In genomic region chr8:116480894-116481293, GRCm38 (mm10) we compare ENCODE assay signal across 8 mouse cellular contexts. TPM values are rescaled to one million over a fixed set of nuclear protein-coding genes. Genes with fewer than 3 reads are reported as not detected.
DNase-seq lines count a peak whose midpoint lies in the region; ATAC-seq lines count a peak whose summit lies in the region.

No protein-coding gene starts in this region.

- H3K27ac ChIP-seq in midbrain, embryonic 10.5 days (replicated peaks) = no peak overlapping the region
- no peak overlapping the region for H3K27ac ChIP-seq in midbrain, embryonic 15.5 days
- no peak overlapping the region for H3K27ac ChIP-seq in embryonic facial prominence, embryonic 11.5 days (replicated peaks; ENCODE audit: low read depth, low read length)
- no peak overlapping the region for H3K27ac ChIP-seq in midbrain, embryonic 12.5 days (replicated peaks)

- no peak overlapping the region for H3K4me3 ChIP-seq in midbrain, embryonic 10.5 days
- H3K4me3 ChIP-seq in midbrain, embryonic 15.5 days = no peak overlapping the region
- no peak overlapping the region for H3K4me3 ChIP-seq in embryonic facial prominence, embryonic 11.5 days (ENCODE audit: low read depth, low read length)
- no peak overlapping the region for H3K4me3 ChIP-seq in midbrain, embryonic 12.5 days

- no peak overlapping the region for H3K4me2 ChIP-seq in midbrain, embryonic 15.5 days
- H3K4me2 ChIP-seq in embryonic facial prominence, embryonic 11.5 days (ENCODE audit: low read depth, low read length) = no peak overlapping the region
- H3K4me2 ChIP-seq in midbrain, embryonic 12.5 days (replicated peaks) = no peak overlapping the region

- H3K36me3 ChIP-seq in midbrain, embryonic 10.5 days = no peaks in the 10 kb centered on the region
- H3K36me3 ChIP-seq in midbrain, embryonic 15.5 days (replicated peaks) = no peaks in the 10 kb centered on the region
- no peaks in the 10 kb centered on the region for H3K36me3 ChIP-seq in embryonic facial prominence, embryonic 11.5 days (replicated peaks; ENCODE audit: control insufficient read depth, insufficient read depth, low read depth, low read length)
- H3K36me3 ChIP-seq in midbrain, embryonic 12.5 days = no peaks in the 10 kb centered on the region

- no peak overlapping the region for H3K9ac ChIP-seq in midbrain, embryonic 15.5 days
- H3K9ac ChIP-seq in embryonic facial prominence, embryonic 11.5 days (replicated peaks; ENCODE audit: low read length) = no peak overlapping the region
- H3K9ac ChIP-seq in midbrain, embryonic 12.5 days (replicated peaks) = no peak overlapping the region

- H3K4me1 ChIP-seq in midbrain, embryonic 10.5 days = peaks cover 4% of the 10 kb centered on the region
- H3K4me1 ChIP-seq in midbrain, embryonic 15.5 days = peaks cover 4% of the 10 kb centered on the region
- H3K4me1 ChIP-seq in embryonic facial prominence, embryonic 11.5 days (ENCODE audit: control insufficient read depth, insufficient read depth, low read length) = no peaks in the 10 kb centered on the region
- H3K4me1 ChIP-seq in midbrain, embryonic 12.5 days = 0 out of 2 replicates have a peak, but pooled peaks cover 3% of the 10 kb centered on the region

- 19% methylated on average over 7 of the region's 7 CpGs for WGBS in midbrain, embryonic 10.5 days
- WGBS in midbrain, embryonic 15.5 days = 19% methylated on average over 7 of the region's 7 CpGs
- 31% methylated on average over 7 of the region's 7 CpGs for WGBS in embryonic facial prominence, embryonic 11.5 days
- WGBS in midbrain, embryonic 12.5 days = 15% methylated on average over 7 of the region's 7 CpGs

- ATAC-seq in midbrain, embryonic 15.5 days (replicated peaks) = no peak
- no peak for ATAC-seq in embryonic facial prominence, embryonic 11.5 days (replicated peaks; ENCODE audit: insufficient number of reproducible peaks, low FRiP score, low TSS enrichment, low read depth)
- peak; percentile 79 to 84 for ATAC-seq in hematopoietic stem cell, adult 5-6 weeks (replicated peaks in 1 of 2; ENCODE audit: insufficient read depth in 1 of 2, low FRiP score in 2 of 2, low TSS enrichment in 1 of 2, low read depth in 1 of 2, poor library complexity in 2 of 2, severe bottlenecking in 2 of 2)
- ATAC-seq in midbrain, embryonic 12.5 days (ENCODE audit: low FRiP score, low read depth) = peak; percentile 23; the same call in 1 of the 2 replicates

- H3K9me3 ChIP-seq in midbrain, embryonic 10.5 days (replicated peaks) = no peaks in the 10 kb centered on the region
- no peaks in the 10 kb centered on the region for H3K9me3 ChIP-seq in midbrain, embryonic 15.5 days
- H3K9me3 ChIP-seq in embryonic facial prominence, embryonic 11.5 days (replicated peaks; ENCODE audit: control insufficient read depth, low read length) = no peaks in the 10 kb centered on the region
- no peaks in the 10 kb centered on the region for H3K9me3 ChIP-seq in midbrain, embryonic 12.5 days

- peaks cover 69% of the 10 kb centered on the region for H3K27me3 ChIP-seq in midbrain, embryonic 10.5 days (ENCODE audit: low read depth, poor library complexity, severe bottlenecking)
- H3K27me3 ChIP-seq in midbrain, embryonic 15.5 days (replicated peaks) = peaks cover 11% of the 10 kb centered on the region
- H3K27me3 ChIP-seq in embryonic facial prominence, embryonic 11.5 days (ENCODE audit: control insufficient read depth, insufficient read depth, low read length) = no peaks in the 10 kb centered on the region
- peaks cover 57% of the 10 kb centered on the region for H3K27me3 ChIP-seq in midbrain, embryonic 12.5 days

- peak; percentile 50 for DNase-seq in midbrain, embryonic 10.5 days (ENCODE audit: low spot score)
- DNase-seq in adrenal gland, postnatal 14 days = peak; percentile 68
- peak; percentile 91 for DNase-seq in embryonic facial prominence, embryonic 11.5 days (ENCODE audit: low spot score)
- peak; percentile 50 to 70 for DNase-seq in left cerebral cortex, adult 18-20 months (ENCODE audit: low spot score in 2 of 2)
- DNase-seq in testis, postnatal 10 days (ENCODE audit: low spot score) = peak; percentile 71

RNA-seq across cellular contexts. Expression of gene Dynlrb2, which starts 23.9 kb away (rescaled TPM):
- 1.4 and 1.7 TPM in 2 replicates for polyA plus RNA-seq in midbrain, embryonic 10.5 days (2016; fragmentation: Nextera tagmentation; extraction: Ambion mirVana)
- 13.0 and 15.2 TPM in 2 replicates for polyA plus RNA-seq in midbrain, embryonic 15.5 days (2015; fragmentation: Nextera tagmentation; extraction: Ambion mirVana)
- 1.7 TPM in 1 of 2 replicates, not detected in the other for total RNA-seq in adrenal gland, postnatal 14 days (2021)
- 1.7 TPM in 1 of 2 replicates, not detected in the other for polyA plus RNA-seq in embryonic facial prominence, embryonic 11.5 days (2014; fragmentation: Nextera tagmentation; extraction: Ambion mirVana)
- not detected in 2 replicates for total RNA-seq in hematopoietic stem cell, adult 5-6 weeks (2017)
- total RNA-seq in left cerebral cortex, adult 18-20 months (2021) = 1 to 10 TPM; 1.5 to 1.8 TPM
- 1.3 and 4.4 TPM in 2 replicates for polyA plus RNA-seq in midbrain, embryonic 12.5 days (2016; fragmentation: Nextera tagmentation; extraction: Ambion mirVana)

Comparison
In these comparisons a context has a peak if more than half of its experiments do, and no peak if none do; other contexts are left out.
1. ATAC-seq: peak in hematopoietic stem cell, adult 5-6 weeks (2 of 2) and midbrain, embryonic 12.5 days (single experiment); none in midbrain, embryonic 15.5 days (single experiment) and embryonic facial prominence, embryonic 11.5 days (single experiment).
2. Peak in every context shown above with its lines, with median percentiles within 50 percentile points of each other: DNase-seq.